Mouse (Mus musculus) Patski (cell line): ENCODE results near the gene Lactb. TPM values are rescaled to one million over a fixed set of nuclear protein-coding genes. Genes with fewer than 3 reads are reported as not detected.

Experiments
- ATAC-seq: fragments of 100-300 bp; one replicate; pipeline ENCODE4 v1.8.0; 2021
- CTCF ChIA-PET: fragments of 350-600 bp; sonication (Branson Sonifier 250); formaldehyde crosslinking; loops from one replicate; lab custom pipeline; 2022; ENCODE audit warnings: inconsistent platforms; lab: Charles Lee
- POLR2A ChIA-PET: fragments of 350-600 bp; sonication (Branson Sonifier 250); formaldehyde crosslinking; loops from one replicate; lab custom pipeline; 2022; ENCODE audit warnings: antibody characterized with exemption, inconsistent platforms; lab: Charles Lee
- DNase-seq: peaks from one replicate; pipeline ENCODE4 v3.0.0-alpha.2; 2011; ENCODE audit warnings: low read depth, low spot score
- H3K27me3 ChIP-seq: fragments of 371-371 bp; one replicate; pipeline ENCODE4 v1.5.1; 2021
- CTCF ChIP-seq: fragments of 100-300 bp; IDR thresholded peaks from one replicate; pipeline ENCODE4 v1.5.1; 2021
- in situ Hi-C: fragments of 300-500 bp; cut with MboI; formaldehyde crosslinking; loops from 3 replicates; pipeline ENCODE4 v1.11.1; 2018; ENCODE audit warnings: low pct_unique_long_range_greater_than_20kb, mixed read lengths
- polyA plus RNA-seq: library from polyadenylated mRNA; unstranded; gene quantifications from one replicate; pipeline ENCODE4 v1.2.3, GENCODE M21; 2021

The Lactb gene
- polyA plus RNA-seq, 1 experiment from 2014 or later: 55.2 TPM

DNA sequence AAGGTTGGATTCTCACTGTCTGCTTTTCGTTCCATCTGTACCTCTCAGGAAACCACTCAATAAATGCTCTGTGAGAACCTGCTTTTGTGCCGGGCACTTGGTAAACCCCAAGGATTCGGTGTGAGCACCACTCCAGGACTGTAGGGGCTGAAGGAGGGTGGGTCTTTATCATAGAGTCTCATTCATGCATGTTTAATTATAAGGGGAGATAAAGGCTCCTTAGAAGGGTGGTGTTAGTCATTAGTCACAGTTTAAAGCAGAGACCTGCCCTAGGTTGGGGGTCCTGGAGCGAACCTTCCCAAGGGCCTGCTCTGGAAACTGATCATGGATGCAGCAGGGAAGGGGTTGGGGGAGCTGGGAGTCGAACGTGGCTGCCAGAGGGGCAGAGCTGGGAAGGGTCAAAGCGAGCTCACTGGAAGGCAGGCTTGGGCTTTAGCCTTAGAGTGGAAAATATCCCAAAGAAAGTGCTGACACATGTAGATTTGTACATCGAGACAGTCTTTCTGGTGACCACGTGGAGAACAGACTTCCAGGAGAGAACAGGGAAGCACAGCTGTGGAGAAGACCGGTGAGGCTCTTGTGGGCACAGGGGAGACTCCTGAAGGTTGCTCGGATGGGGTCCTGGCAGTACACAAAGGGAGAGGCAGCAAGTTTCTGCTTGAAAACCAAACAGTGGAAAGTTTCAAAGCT, 13.1 kb upstream of the Lactb start:
- DNase-seq (no peak), ATAC-seq (peak; percentile 14)
- TF ChIP-seq CTCF: no peak
- POLR2A ChIA-PET: interaction anchor here (1.0 to 2.6 kb wide), 5 partner anchors 13 to 60 kb away, joined by 3 to 16 read pairs (median 6); partner anchors contain the start of gene Tpm1
- in situ Hi-C loops: no loop called here
- no peaks in the 10 kb centered on the region for H3K27me3 ChIP-seq
- CTCF ChIA-PET: interaction anchor here (0.7 to 3.6 kb wide), 8 partner anchors 9 to 224 kb away, joined by 3 to 9 read pairs (median 6); no protein-coding TSS in a partner anchor

DNA sequence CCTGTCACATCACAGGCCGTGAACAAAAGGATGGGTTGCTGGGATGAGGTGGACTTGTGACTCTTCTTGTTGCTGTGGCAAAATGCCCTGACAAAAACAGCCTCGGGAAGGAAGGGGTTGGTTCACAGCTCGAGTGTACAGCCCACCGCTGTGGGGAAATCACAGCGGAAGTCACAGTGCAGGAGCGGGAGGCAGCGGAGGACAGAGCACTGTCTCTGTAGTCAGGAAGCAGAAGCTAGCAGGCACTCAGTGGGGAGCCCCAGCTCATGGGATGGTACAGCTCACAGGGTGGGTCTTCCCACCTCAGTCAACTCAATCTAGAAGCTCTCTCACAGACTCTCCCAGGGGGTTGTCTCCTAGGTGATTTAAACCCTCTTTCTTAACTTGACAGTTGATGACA, 10.1 kb upstream of the Lactb start:
- H3K27me3 ChIP-seq: no peaks in the 10 kb centered on the region
- no peak for DNase-seq
- POLR2A ChIA-PET: interaction anchor here (0.5 to 0.6 kb wide), 2 partner anchors 16 to 220 kb away, joined by 3 to 7 read pairs; no protein-coding TSS in a partner anchor
- in situ Hi-C loops: no loop called here
- no peak for TF ChIP-seq CTCF
- CTCF ChIA-PET: interaction anchor here (0.8 to 1.6 kb wide), 2 partner anchors 58 to 161 kb away, joined by 3 read pairs; no protein-coding TSS in a partner anchor
- ATAC-seq: no peak

DNA sequence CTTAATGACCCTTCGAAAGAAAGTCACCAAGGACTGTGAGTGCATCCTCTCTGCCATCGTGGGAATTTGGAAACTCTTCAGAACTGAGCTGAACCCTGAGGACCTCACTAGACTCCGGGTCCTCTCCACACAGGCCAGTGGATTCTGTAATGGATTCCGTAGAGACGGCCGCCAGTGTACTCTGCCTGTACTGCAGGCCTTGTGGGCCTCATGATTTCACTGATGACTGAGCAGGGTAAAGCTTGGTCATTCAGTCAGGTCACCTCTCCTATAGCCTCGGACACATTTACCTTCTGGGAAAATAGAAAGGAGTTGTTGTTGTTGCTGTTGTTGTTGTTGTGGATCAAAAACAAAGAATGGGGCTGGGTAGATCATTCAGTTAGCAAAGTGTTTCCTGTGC, 6.8 kb upstream of the Lactb start:
- DNase-seq: no peak
- ATAC-seq: no peak
- POLR2A ChIA-PET: no interaction called here
- no peak for TF ChIP-seq CTCF
- H3K27me3 ChIP-seq: no peaks in the 10 kb centered on the region
- CTCF ChIA-PET: no interaction called here
- in situ Hi-C loops: no loop called here

DNA sequence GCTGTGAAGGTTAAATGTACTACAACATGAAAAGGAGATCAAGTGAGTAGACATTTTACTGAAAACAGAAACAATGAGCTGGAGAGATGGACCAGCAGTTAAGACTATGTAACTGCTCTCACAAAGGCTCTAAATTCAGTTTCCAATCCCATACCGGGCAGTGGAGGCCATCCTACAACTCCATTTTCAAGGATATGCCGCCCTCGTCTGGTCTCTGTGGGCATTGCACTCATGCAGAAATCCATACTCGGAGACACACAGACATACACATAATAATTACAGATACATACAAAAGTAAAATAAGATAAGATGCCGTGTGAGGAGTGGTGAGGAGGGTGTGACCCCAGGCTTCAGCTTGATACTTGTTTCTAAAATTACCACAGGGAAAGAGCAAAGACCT, 5.2 kb upstream of the Lactb start:
- DNase-seq (no peak), ATAC-seq (no peak)
- TF ChIP-seq CTCF: peak; percentile 90
- ChIA-PET POLR2A (no interaction called here), CTCF (interaction anchor here (1.2 to 1.8 kb wide), 3 partner anchors 9 to 19 kb away, joined by 3 to 7 read pairs (median 4); no protein-coding TSS in a partner anchor)
- no peaks in the 10 kb centered on the region for H3K27me3 ChIP-seq
- in situ Hi-C loops: no loop called here

DNA sequence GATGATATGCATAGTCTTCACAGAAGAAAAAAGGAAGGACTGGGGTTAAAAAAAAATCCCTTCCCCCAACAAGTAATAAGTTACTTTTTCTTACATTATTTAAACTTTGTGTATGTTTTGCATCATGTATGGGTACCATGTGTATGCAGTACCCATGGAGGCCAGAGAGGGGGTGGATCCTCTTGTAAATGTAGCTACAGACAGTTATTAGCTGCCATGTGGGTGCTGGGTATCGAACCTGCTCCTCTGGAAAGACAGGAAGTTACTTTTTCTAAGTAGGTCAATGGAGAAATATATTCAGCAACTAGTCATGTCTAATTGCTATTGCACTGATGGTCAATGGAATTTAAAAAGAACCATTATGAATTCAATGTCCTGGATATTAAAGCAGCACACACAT, 3.2 kb upstream of the Lactb start:
- no peak for TF ChIP-seq CTCF
- DNase-seq (no peak), ATAC-seq (no peak)
- POLR2A ChIA-PET: no interaction called here
- CTCF ChIA-PET: interaction anchor here (0.5 to 1.8 kb wide), 2 partner anchors 11 to 22 kb away, joined by 3 to 7 read pairs; no protein-coding TSS in a partner anchor
- in situ Hi-C loops: no loop called here
- H3K27me3 ChIP-seq: no peaks in the 10 kb centered on the region

DNA sequence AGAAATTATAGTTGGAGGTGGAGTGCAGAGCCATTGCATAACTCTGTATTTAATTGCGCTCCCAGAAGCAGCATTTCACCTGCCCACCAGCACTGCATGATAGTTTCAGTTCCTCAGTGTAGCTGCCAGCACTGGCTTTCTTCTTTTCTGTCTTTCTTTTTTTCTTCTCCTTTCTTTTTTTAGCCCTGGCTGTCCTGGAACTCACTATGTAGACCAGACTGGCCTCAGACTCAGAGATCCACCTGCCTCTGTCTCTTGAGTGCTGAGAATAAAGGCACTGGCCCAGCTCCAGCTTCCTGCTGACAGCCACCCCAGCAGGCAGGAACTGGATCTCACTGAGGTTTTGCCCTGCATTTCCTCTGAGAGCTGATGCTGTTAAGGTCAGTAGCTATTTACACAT, 2.7 kb upstream of the Lactb start:
- CTCF ChIA-PET: no interaction called here
- no peak for TF ChIP-seq CTCF
- POLR2A ChIA-PET: no interaction called here
- DNase-seq (no peak), ATAC-seq (no peak)
- in situ Hi-C loops: no loop called here
- no peaks in the 10 kb centered on the region for H3K27me3 ChIP-seq

DNA sequence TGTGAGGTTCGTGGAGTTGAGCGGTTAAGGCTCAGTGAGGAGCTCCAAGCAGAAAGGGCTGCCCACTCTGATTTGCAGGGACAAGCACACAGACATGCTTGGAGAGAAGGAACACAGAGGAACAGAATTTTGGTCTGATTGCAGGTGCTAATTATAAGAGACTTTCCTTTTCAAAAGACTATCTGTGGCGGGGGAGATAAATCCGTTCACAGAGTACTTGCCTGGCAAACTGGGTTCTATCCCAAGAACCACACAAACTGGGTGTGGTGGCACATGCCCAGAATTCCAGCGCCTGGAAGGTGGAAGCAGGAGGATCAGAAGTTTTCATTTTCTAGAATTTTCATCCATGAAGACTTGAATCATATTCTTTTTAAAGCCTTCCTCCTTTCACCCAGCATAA, 1.8 kb upstream of the Lactb start:
- ATAC-seq: no peak

DNA sequence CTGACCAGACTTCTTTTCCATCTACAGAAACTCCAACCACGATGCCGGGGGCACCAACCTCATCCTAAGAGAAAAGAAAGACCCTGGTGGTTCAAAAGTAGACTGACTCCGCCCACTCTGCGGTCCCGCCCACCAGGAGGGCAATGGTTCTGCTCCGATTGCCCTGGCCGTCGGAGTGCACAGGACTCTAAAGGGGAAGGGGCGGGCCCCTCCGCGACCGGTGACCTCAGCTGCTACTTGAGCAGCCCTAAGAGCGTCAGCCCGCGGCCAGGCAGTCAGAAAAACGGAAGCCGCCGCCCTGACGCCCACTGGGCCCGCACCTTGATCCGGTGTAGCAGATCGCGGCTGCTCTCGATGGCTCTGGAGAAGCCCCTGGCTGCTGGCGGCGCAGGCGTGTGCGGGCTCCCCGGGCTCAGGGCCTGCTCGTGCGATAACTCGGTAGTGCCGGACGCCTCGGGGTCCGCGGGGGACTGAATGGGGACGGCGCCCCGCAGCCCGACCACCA, 511 bp downstream of the Lactb start:
- H3K27me3 ChIP-seq: no peaks in the 10 kb centered on the region
- ChIA-PET POLR2A (interaction anchor here (0.7 kb wide), 1 partner anchor 28 kb away, joined by 3 read pairs; no protein-coding TSS in a partner anchor), CTCF (no interaction called here)
- peak; percentile 88 for ATAC-seq
- TF ChIP-seq CTCF: no peak
- in situ Hi-C loops: no loop called here
- no peak for DNase-seq

More for the DNA sequence above, 1.8 kb upstream of the Lactb start:
- no peak for DNase-seq
- in situ Hi-C loops: no loop called here
- no peaks in the 10 kb centered on the region for H3K27me3 ChIP-seq
- ChIA-PET POLR2A (no interaction called here), CTCF (no interaction called here)
- no peak for TF ChIP-seq CTCF

DNA sequence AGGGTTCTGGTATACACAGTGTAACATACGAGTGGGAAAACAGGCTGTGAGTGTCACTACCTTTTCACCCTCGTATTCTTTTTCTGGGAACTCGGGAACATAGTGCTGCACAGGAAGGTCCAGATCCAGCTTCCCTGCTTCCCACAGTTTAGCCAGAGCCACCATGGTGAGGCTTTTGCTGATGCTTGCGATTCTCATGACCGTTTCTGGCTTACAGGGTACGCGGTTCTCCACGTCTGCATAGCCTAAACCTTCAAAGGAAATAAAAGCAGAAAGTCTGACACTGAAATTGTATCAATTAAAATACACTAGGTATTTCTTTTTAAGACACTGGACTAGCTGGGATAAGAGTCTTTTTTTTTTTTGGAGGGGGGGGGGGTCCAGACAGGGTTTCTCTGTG, 4.2 kb downstream of the Lactb start:
- CTCF ChIA-PET: interaction anchor here (1.3 kb wide), 1 partner anchor 10 kb away, joined by 4 read pairs; no protein-coding TSS in a partner anchor
- ATAC-seq (no peak), DNase-seq (no peak)
- in situ Hi-C loops: no loop called here
- no peak for TF ChIP-seq CTCF
- POLR2A ChIA-PET: interaction anchor here (0.6 kb wide), 2 partner anchors 19 to 125 kb away, joined by 3 to 4 read pairs; no protein-coding TSS in a partner anchor
- no peaks in the 10 kb centered on the region for H3K27me3 ChIP-seq

DNA sequence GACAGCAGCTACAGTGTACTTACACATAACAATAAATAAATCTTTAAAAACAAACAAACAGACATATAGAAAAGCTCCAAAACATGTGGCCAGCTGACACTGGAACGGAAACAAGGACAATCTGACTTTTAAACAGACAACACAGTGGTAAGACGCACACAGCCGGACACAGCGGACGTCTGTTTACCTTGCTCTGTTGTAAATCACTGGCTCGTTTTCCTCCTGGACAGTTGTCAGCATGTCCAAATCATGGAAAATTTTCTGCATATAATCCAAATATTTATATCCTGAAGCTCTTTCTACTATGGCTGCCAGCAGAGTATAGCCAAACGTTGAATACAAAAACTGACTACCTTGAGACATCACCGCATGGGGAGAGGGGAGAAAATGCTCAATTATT, 7.8 kb downstream of the Lactb start:
- POLR2A ChIA-PET: no interaction called here
- CTCF ChIA-PET: interaction anchor here (1.3 kb wide), 1 partner anchor 13 kb away, joined by 4 read pairs; no protein-coding TSS in a partner anchor
- ATAC-seq (no peak), DNase-seq (no peak)
- no peaks in the 10 kb centered on the region for H3K27me3 ChIP-seq
- in situ Hi-C loops: no loop called here
- TF ChIP-seq CTCF: no peak

DNA sequence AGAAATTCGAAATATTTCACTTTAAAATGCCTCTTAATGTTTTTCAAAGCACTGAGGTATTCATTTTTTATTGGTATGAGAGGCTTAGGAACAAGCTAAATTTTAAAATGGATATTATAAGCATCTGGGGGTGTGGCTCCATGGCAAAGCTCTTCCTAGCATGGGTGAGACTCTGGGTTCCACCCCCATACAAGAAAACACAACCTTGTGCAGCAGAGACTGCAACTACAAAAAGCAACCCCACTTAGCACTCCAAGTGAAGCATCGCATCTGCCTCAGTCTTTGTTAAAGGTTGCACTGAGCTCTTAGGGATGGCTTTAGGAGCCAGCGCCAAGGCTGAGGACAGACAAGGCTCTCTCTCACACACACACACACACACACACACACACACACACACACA, 13.8 kb downstream of the Lactb start:
- in situ Hi-C loops: no loop called here
- ChIA-PET CTCF (interaction anchor here (1.5 kb wide), 1 partner anchor 10 kb away, joined by 4 read pairs; no protein-coding TSS in a partner anchor), POLR2A (no interaction called here)
- no peak for ATAC-seq
- no peaks in the 10 kb centered on the region for H3K27me3 ChIP-seq
- no peak for TF ChIP-seq CTCF
- no peak for DNase-seq
